Mouse (Mus musculus) spleen, postnatal 10 days (tissue): Measurements from ENCODE around the gene Prkar1a.

Experiments used
- DNase-seq, 2 experiments: peaks; one replicate each; pipeline ENCODE4 v3.0.0; 2021 to 2022; ENCODE audit warnings: low spot score in 2 of 2

Prkar1a gene

DNA sequence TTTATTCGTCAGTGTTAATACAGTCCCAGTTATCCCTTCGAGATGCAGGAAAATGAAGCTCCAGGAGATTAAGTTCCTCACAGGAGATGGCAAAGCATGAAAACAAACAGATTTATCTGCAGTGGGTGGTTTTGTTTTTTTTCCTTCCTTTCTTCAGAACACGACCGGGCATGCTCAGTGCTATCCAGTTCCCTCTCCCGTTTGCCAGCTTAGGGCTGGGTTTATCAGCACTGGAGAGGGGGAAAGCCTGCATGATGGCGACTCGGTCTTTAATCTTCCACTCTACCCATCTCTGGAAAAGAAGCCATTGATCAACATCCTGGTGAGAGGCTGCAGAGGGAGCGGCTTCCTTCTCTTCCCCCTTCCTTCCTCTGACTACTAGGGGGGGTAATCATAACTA, at the start of gene Prkar1a:
Gene Prkar1a, plus strand, starts transcription at position 200 of the 400 bp plus-strand sequence.
- DNase-seq, result no peak

DNA sequence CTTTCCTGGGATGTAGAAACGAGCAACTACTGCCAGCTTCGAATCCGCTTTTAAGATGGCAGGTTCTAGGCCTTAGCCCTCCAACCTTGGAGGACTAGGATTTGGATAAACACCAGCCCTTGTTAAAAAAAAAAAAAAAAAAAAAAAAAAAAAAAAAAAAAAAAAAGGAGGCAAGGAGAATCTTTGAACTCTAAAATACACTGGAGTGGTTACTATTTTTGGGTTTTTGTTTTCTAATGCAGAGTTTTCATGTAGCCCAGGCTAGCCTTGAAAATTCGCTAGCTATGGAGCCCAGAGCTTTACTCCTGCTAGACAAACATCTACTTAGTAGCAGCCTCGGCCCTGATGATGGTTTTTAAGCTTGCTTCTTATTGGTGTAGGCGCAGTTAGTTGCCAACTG, 41.6 kb upstream of the Prkar1a start:
- no peak for DNase-seq

DNA sequence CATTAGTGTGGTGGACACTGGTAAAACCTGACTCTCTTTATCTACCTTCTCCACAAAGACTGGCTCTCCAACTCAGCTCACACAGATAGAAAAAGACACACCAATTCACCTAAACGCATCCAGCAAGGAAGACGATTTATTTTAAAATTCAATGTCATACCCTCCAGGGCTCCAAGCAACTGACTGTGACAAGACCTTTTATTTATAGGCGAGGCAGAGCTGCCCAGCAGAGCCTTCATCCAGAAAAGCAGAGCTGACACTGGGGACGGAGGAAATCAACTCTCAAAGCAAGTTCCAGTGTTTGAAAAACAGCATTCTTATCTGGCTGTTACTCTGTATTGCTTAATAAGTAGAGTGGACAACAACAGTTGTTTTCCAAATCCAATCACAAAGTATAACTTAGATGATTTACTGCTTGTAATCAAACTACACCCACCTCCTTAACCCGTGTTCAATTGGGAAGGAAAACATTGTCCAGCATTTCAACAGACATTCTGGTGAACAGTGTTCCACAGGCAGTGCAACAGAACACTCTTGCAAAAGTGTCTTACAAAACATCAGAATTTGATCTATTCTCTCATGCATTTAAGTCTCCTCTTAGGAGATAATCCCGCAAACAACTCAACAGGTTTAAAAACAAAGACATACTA, 40.1 kb upstream of the Prkar1a start:
- DNase-seq, result no peak

DNA sequence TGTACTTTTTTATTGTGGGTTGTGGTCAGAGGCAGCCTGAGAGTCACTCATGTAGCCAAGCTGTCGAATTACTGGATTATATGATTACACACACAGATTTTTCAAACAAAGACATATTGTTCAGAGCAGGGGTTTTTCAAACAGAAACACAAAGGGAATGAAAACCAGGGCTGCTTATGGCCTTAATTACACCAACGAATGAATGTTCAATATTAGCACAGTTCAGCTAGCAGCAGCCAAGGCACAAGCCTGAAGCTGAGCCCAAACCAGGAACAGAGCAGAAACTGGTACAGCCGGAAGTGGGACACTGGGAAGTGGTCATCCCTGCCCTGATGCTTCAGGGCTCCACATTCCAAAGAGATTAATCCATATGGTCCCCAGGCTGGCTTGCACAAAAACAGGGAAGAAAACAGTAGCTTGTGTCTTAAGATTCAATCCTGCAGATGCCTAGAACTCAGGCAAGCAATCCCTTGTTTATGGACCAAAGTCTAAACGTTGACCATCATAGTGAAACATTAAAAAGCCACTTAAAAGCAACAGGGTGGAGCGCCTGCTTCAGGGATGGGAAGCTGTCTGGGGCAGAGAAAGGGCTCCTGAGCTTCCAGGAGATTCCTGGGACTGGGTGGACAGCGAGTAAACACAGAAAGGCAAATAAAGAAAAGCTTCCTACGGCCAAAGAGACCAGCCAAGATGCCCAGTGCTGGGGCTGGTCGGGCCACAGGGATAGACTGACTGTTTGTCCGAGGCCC, 39.0 kb upstream of the Prkar1a start:
- peak; percentile 33 to 49 for DNase-seq

DNA sequence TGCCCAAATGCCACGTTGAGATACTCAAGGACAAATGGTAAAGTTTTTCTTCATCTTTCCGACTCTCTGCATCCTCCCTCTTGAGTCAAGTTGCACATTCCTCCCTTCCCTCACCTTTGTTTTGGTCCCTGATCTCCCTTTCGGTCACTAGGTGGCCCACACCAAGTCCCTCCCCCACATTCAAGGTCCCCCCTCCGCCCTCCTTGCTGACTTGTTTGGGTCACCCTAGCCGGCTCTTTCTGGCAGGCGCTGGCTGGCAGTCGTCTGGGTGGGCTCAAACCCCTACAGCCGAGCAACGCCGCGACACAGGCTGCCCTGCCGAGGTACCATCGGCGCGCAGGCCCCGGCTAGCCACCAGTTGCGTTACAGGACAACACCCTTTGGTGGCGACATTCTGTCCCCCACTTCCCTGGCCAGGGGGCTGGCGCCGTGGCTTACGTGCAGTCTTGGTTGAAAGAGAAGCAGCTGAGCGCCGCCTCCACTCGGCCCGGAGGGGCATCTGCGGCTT, 38.4 kb upstream of the Prkar1a start:
- no peak for DNase-seq

DNA sequence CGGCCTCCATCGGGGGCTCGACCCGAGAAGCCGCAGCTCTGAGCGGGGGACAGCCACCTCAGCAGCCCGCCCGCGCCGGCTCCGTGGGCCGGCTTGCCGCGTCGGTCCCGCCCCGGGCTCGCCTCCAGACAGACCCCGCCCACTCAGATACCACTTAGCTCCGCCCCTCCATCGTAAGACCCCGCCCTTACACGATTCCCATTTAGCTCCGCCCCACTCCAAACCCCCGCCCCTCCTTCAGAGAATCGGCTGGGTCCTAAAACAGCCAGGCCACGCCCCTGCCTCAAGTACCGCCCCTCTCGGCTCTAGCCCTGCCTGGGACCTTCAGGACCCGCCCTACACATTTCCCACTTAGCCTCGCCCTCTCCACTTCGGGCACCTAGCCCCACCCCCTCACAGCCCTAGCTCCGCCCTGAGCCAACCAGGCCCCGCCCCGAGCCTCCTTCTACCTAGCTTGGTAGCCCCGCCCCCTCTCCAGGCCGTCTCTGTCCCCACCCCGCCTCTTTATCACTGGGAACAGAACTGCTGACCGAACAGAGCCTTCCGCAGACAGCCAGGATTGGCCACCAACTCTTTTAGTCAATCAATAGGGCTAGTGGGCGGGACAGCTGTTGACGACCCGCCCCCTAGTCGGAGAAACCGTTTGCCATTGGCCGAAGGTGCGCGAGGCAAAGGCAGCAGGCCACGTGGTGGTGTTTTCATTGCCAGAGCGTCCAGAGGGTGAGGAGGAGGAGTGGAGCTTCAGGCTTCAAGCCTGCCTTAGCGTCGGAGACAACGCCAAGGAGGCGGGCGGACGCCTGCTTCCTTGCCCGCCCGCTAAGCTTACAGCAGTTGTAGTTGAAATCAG, 37.7 kb upstream of the Prkar1a start, which contains the start of gene Wipi1:
Gene Wipi1, minus strand, starts transcription at position 665 of the 847 bp plus-strand sequence.
- peak; percentile 99 to 100 for DNase-seq

DNA sequence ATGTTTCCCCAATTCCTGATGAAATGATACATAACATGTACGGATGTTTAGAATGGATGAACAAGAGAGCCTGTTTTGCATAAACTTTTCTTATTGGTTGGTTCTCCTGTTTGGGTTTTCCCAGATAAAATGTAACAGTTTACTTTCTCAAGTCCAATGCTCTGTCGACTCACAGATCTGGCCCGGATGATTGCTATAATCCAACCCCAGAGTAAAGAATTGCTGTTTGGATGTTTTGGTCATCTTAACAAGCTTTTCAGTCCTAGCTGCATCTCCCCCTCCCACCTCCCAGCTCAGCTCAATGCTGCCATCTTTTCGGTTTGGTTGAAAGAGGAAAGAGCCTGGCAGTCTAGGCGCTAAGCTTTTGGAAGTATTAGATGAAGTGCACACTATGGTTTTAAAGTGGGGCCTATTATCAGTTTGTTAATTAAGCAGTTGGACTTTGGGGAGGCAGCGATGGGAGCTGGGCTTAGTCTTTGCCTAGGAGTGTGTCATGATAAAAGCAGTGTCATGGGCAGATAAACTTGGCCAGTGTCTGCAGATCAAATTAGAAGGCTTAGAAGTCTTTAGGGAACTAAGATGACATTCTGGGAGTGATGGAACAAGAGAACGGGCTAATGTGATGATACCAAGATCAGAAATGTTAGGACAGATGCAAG, 36.2 kb upstream of the Prkar1a start:
- DNase-seq, result peak in 1 of 2 experiments; percentile 35

DNA sequence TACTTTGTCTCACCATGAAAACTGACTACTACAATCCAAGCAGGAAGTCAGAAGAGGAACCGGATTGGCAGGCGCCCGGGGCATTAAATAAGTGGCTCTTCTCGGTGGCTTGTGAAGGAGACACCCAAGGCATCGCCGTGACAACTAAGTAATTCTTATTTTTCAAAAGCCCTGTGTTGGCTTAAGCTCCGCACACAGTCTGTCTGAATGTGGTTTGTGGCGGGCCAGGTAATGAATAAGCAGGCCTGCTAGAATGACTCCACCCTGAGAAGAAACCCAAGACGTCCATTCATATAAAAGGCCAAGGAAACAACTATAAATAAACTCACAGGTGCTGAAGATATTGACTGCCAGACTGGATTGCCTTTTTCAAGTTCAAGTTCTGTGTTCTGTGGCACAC, 33.9 kb upstream of the Prkar1a start:
- peak in 1 of 2 experiments; percentile 39 for DNase-seq

DNA sequence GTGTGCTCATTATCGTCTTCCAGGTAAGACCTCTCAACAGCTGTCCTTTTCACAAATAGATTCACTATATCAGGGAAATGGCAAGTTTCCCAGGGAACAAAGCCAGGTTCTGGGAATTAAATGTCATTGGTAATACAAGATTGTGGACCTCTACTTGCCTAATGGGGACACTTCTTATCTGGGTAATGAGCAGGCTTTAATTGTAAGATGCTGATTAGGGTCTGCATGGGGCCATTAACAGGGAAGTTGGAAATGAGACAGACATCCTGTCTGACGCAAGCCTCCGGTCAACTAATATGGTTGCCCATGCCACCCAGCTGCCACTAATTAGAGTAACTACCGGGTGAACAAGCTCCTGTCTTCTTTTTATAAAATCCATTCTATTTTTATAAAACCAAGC, 32.9 kb upstream of the Prkar1a start:
- DNase-seq, result no peak

DNA sequence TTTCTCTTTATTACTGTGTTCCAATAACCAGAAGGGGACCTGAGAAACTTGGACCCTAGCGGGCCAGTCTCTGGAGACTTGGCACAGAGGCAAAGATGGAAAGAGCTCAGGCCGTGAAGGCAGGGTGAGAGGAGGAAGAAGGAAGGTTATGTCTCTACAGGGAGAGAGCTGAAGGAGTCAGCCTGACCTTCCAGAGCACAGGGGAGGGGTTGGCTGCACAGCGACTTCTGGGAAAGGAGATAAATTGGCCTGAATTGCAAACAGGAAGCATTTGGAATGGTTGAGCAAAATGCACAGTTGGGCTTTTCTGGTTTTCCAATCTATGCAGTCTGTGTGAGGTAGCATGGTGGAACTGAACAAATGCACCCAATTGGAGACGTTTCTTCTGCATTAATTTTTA, 32.4 kb upstream of the Prkar1a start:
- no peak for DNase-seq

DNA sequence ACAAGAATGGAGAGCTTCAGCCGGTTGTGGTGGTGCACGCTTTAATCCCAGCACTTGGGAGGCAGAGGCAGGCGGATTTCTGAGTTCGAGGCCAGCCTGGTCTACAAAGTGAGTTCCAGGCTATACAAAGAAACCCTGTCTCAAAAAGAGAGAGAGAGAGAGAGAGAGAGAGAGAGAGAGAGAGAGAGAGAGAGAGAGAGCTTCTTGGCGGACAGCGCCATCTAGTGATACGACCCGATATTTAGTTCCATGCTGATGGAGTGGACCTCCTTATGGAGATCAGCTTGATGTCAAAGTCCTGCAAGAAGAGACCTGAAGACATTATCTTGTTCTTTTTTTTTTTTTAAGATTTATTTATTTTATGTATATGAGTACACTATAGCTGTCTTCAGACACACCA, 30.1 kb upstream of the Prkar1a start:
- DNase-seq, result peak; percentile 76 to 87

DNA sequence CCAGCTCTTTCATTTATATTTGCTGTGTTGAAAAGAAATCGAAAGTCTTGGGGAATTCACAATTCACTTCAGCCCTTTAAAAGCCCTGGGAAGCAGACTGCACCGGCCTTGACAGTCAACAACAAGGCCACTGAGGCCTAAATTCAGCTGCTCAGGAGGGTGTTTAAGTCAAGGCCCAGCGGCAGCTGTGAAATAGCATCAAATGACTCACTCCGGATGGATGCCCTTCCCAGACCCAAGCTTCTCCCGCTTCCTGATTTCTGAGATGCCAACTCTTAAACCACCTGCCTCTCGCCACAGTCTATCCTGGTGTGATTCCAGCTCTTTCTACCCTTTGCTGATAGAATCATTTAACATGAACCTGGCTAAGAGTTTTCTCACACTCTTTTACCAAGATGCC, 28.8 kb upstream of the Prkar1a start:
- DNase-seq, result no peak

DNA sequence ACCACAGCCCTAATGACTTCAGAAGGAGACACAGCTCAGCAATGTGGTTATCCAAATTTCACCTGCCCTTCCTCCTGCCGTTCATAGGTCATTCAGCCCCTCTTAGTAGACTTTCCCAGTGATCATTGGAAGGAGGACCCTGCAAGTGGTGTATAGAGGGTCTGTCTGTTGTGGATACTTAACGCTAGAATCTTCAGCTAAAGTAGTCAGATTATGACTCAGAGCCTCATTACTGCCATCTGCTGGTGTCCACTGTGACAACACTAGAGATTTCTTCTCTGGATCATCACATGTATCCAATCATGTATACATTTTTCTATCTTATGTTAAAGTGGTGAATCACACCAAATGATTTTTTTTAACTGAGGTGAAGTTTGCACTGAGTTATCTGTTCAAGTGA, 28.0 kb upstream of the Prkar1a start:
- peak in 1 of 2 experiments; percentile 79 for DNase-seq

DNA sequence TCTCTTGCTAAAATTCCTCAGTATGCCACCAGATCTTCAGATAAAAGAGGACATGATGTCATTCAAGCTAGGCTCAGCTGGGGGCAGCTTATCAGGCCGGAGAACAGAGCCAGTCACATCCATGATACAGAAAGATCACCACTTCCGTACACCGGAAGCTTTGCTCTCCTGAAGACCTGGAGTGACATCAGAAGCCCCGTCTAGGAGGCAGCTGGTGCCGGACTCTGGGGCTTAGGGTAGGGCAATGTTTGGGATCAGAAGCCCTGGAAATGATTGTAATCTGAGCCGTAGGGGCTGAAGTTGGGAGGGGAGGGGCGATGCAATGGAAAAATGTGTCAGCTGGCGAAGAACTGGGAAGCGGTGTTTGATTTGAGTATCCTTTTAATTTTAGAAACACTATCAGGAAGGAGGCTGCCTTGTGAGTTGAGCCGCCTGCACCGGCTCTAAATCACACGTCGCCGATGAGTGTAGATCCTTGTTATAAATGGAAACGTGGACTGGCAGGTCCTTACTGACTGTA, 26.6 kb upstream of the Prkar1a start:
- no peak for DNase-seq

DNA sequence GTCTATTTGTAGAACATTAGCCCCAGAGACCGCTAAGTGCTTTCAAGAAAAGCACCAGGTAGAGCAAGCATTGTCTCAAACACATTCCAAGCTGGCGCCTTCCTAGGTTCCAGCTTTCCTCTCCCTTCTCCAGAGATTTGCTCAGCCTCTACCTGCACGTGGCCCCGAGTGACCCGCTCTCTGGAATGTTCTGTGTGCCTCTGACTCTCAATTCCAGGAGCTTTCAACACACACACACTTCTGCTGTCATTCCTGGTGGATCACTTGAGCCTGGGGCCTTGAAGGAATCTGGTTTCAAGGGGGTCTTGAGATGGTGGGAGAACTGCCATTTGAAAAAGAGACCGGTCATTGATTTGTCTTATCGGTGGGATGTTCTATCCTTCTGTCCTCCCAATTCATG, 26.0 kb upstream of the Prkar1a start:
- no peak for DNase-seq

DNA sequence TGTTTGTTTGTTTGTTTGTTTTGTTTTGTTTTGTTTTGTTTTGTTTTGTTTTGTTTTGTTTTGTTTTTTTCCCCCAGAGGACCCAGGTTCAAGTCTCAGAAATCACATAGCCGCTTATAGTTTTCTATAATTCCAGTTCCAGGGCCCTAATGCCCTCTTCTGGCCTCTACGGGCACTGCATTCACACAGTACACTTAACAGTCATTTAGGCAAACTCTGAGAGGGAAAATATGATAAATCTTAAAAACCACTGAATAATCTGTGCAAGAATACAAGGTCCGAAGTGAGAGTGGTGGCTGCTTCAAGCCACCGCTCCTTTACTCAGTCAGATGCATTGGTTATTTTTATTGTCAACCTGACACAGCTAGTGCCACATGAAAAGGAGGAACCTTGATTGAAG, 21.6 kb upstream of the Prkar1a start:
- peak in 1 of 2 experiments; percentile 52 for DNase-seq

DNA sequence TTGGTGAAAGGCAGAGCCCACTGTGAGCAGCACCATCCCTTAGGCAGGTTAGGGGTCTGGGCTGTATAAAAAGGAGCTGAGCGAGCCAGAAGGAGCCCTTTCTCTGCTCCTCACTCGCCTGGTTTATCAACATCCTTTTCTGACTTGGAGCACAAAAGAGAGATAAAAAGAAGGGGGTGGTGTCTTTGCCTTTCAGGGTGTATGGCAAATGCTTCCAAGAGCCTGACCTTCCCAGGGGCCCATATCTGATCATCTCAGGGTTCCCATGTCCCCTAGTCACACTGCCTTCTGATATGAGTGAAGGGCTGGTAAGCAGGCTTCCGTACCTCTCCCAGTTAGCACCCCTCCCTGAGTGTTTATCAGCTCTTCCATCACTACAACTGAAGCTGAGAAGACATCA, 21.1 kb upstream of the Prkar1a start:
- no peak for DNase-seq

DNA sequence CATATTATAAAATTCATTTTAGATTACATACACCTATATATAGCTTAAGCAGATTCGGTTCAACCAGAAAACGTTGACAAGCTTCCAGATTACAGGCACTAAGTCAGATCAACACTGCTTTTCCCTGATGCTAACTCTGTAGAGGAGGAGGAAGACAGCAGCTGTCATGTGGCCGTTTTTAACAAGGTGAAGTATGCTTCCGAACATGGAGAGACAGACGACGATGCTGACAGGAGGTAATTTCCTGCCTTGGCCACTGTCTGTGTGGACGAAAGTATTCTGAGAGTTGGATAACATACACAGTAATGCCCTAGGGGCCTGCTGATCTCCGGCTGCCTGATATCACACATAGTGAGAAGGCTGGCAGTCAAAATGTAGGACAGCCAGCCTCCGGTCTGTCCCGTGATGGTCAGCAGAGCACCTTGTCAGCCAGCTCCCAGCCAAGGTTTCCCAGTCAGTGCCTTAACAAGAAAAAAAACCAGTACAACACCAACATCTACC, 20.1 kb upstream of the Prkar1a start:
- DNase-seq, result no peak

DNA sequence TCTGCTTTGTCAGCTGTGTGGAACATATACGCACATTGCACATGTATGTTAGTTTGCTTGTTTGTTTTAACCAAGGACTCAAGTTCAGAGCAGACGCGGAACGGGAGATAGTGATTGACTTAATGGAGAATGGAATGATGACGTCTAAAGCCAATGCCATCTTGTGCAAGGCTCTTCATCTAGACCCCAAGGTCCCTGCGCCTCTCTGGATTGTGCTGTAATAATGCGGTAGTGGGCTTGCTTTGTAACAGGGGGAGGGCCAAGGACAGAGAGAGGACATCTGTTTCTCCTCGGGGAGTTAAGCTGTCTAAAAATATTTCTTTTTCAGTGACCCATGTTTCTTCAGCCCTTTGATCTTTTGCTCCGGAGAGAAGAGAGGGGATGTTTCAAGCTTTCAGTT, 14.3 kb upstream of the Prkar1a start:
- no peak for DNase-seq

DNA sequence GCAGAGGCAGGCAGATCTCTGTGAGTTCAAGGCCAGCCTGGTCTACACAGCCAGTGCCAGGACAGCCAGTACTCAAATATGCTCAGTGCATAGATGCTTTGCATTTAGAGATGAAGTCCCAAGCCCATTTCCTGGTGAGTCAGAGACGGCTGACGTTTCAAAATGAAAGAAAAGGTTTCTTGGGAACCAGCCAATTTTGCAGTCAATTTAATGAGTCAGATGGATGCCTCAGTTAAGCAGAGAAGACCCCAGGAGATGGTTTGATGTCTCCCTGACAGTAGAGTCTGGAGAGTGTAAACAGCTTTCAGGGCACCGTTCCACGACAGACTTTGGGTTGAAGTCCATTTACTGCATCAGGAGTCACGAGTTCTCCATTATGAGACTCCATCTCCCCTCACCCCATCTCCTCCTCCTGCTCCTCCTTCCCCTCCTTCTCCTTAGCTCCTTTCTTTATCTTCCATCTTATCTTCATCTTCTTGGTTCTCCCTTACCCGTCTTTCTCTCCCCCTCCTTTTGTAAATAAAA, 13.3 kb upstream of the Prkar1a start:
- no peak for DNase-seq
